Mouse (Mus musculus): ENCODE measurements at regions not wholly inside any gene's neighbourhood (a gene's known extent, or its start where the extent isn't known, plus 50 kb on each side); places are given as distances from the start of the nearest gene placed in this dataset.

DNA sequence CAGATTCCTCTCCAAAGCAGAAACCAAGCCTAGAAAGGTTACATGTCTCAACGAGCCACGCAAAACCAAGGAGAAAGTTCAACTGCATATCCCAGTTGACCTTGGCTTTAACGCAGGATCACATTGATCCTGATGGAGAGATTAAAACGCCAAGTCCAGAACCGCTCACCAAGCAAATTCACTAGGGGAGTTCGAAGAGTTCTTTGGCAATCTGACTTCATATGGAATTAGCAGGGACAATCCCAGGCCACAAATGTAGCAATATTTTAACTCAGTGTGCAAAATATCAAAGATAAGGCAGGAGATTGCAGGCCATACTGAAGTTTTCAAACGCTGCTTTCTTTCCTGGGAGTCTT lies 358.8 kb upstream of the Paip1 start:
- TF ChIP-seq CTCF (IDR thresholded peaks at IDR 0.05; ENCODE audit: borderline replicate concordance, control insufficient read depth, extremely low read depth, insufficient read depth, low read length, poor library complexity) = no peak
- no peak for TF ChIP-seq POLR2A (IDR thresholded peaks at IDR 0.05; ENCODE audit: control insufficient read depth, extremely low read depth, insufficient read depth, low read length, poor library complexity)

All from thymus, adult 2 months (tissue).